9 mouse cellular contexts compared by ENCODE assay signal in the genomic region with DNA sequence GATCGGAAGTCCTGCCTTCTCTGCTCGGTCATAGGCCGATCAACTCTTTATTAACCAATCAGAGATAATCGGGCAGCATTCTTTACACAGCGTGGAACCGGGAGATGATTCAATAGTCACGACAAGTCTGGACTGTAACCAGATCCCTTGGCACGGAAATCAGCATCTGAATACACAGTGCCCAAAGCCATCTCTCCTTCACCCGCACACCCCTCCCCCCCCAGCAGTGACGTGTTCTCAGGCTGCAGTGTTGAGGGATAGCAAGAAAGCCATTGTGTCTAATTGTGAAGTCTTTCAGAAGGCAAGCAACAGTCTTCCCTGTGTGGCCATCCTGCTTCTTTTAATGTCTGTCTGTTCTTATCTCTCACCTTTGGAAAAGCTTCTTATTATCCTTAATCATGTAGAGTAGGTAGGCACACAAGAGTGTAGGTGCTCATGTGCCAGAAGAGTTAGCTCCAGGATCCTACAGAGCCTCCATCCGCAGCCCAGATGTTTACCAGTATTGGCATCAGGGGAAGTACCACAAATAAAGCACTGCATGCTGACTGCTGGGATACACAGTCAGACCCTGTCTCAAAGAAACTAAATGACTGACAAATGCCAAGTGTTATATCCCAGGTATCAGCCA. TPM values are rescaled to one million over a fixed set of nuclear protein-coding genes. Genes with fewer than 3 reads are reported as not detected.
A peak's percentile ranks its signal among the peaks of the same experiment; 100 is the strongest.
DNase-seq lines count a peak whose midpoint lies in the region; ATAC-seq and TF ChIP-seq lines count a peak whose summit lies in the region.
"Had no signal": no experiment of that assay in that cellular context is flagged by ENCODE, and none has a peak within 500 bp of the region (broad histone marks: within the 10 kb centered on the region; RNA-seq: fewer than 3 reads in every experiment).

No protein-coding gene starts in this region.

- H3K36me3 ChIP-seq in thymus, adult 2 months (ENCODE audit: control insufficient read depth, insufficient read depth, low read length): no peaks in the 10 kb centered on the region

- no peak for TF ChIP-seq CTCF in thymus, adult 2 months (IDR thresholded peaks at IDR 0.05; ENCODE audit: borderline replicate concordance, control insufficient read depth, extremely low read depth, insufficient read depth, low read length, poor library complexity)

- H3K4me3 ChIP-seq in thymus, adult 2 months (ENCODE audit: control insufficient read depth, insufficient read depth, low read length): peak overlapping the region; percentile 23

- no peak for DNase-seq in thymus, adult 2 months
- DNase-seq in thymus, postnatal 4 days: no peak
- peak; percentile 96 for DNase-seq in embryo, embryonic 10.5 days (ENCODE audit: low spot score)
- DNase-seq in gastrocnemius, postnatal 14 days: peak; percentile 71
- DNase-seq in left cerebral cortex, adult 8-10 months (ENCODE audit: low spot score in 2 of 2): peak; percentile 42 to 86
- peak; percentile 76 to 78 for DNase-seq in lung, postnatal 4 days
- DNase-seq in right cerebral cortex, adult 2 months (ENCODE audit: low spot score in 2 of 2): peak; percentile 71 to 82

- peak; percentile 64 for ATAC-seq in inflammation-experienced regulatory T-cells, adult 6 months

- intact Hi-C loops in gastrocnemius, postnatal 14 days (cut with DNase I; ENCODE audit: low total_unique reads): no loop called here

- no peak for TF ChIP-seq POLR2A in thymus, adult 2 months (IDR thresholded peaks at IDR 0.05; ENCODE audit: control insufficient read depth, extremely low read depth, insufficient read depth, low read length, poor library complexity)

- H3K27ac ChIP-seq in thymus, adult 2 months (ENCODE audit: control insufficient read depth, insufficient read depth, low read length): no peak overlapping the region

- H3K4me1 ChIP-seq in thymus, adult 2 months (replicated peaks; ENCODE audit: control insufficient read depth, insufficient read depth, low read length): peaks cover 4% of the 10 kb centered on the region

- 12% methylated on average over 11 of the region's 11 CpGs for WGBS in thymus, adult 2 months

- no peaks in the 10 kb centered on the region for H3K27me3 ChIP-seq in thymus, adult 2 months (ENCODE audit: control insufficient read depth, insufficient read depth, low read length)
- H3K27me3 ChIP-seq: CH12.LX had no signal

RNA-seq across cellular contexts. Expression of a gene that starts 13.0 kb away (rescaled TPM):
- 1,833 and 2,007 TPM in 2 replicates for polyA plus RNA-seq in thymus, adult 2 months (2012; rRNA removed)
- 100 to 1,000 TPM; 155 to 170 TPM for total RNA-seq in gastrocnemius, postnatal 14 days (2021)
- polyA plus RNA-seq in inflammation-experienced regulatory T-cells, adult 6 months (2017; shearing (Covaris generic)): 100 to 1,000 TPM; 423 to 560 (median 495) TPM
- total RNA-seq in left cerebral cortex, adult 8-10 months (2022): 100 to 1,000 TPM; 528 to 550 (median 540) TPM

RNA-seq across cellular contexts. Expression of a gene that starts 20.2 kb away (rescaled TPM):
- polyA plus RNA-seq in thymus, adult 2 months (2012; rRNA removed): 11.6 and 19.0 TPM in 2 replicates
- not detected for total RNA-seq in gastrocnemius, postnatal 14 days (2021)
- polyA plus RNA-seq in inflammation-experienced regulatory T-cells, adult 6 months (2017; shearing (Covaris generic)): 1 to 10 TPM in 1 of 3 experiments, under 1 TPM in 2; 0.39 to 3.3 (median 0.73) TPM
- total RNA-seq in left cerebral cortex, adult 8-10 months (2022): 1 to 10 TPM; 2.2 to 3.9 (median 2.6) TPM

RNA-seq across cellular contexts. Expression of a gene that starts 35.8 kb away (rescaled TPM):
- 174 and 216 TPM in 2 replicates for polyA plus RNA-seq in thymus, adult 2 months (2012; rRNA removed)
- total RNA-seq in gastrocnemius, postnatal 14 days (2021): 1 to 10 TPM; 5.6 to 6.9 TPM
- 10 to 100 TPM; 52.2 to 69.9 (median 64.5) TPM for polyA plus RNA-seq in inflammation-experienced regulatory T-cells, adult 6 months (2017; shearing (Covaris generic))
- 1 to 10 TPM; 4.2 to 6.2 (median 5.2) TPM for total RNA-seq in left cerebral cortex, adult 8-10 months (2022)

RNA-seq across cellular contexts. Expression of a gene that starts 48.4 kb away (rescaled TPM):
- polyA plus RNA-seq in thymus, adult 2 months (2012; rRNA removed): 63.0 and 75.5 TPM in 2 replicates
- total RNA-seq in gastrocnemius, postnatal 14 days (2021): 10 to 100 TPM; 17.7 to 28.0 TPM
- 100 to 1,000 TPM in 2 of 3 experiments, 10 to 100 TPM in 1; 89.2 to 126 (median 106) TPM for polyA plus RNA-seq in inflammation-experienced regulatory T-cells, adult 6 months (2017; shearing (Covaris generic))
- total RNA-seq in left cerebral cortex, adult 8-10 months (2022): 10 to 100 TPM; 85.8 to 88.5 (median 86.4) TPM

RNA-seq across cellular contexts. Expression of a gene that starts 50.7 kb away (rescaled TPM):
- 0.19 and 0.26 TPM in 2 replicates for polyA plus RNA-seq in thymus, adult 2 months (2012; rRNA removed)
- not detected for total RNA-seq in gastrocnemius, postnatal 14 days (2021)
- not detected for polyA plus RNA-seq in inflammation-experienced regulatory T-cells, adult 6 months (2017; shearing (Covaris generic))
- total RNA-seq in left cerebral cortex, adult 8-10 months (2022): not detected

Comparison
In these comparisons a context has a peak if more than half of its experiments do, and no peak if none do; other contexts are left out.
1. DNase-seq: peak in embryo, embryonic 10.5 days (single experiment), gastrocnemius, postnatal 14 days (single experiment), left cerebral cortex, adult 8-10 months (2 of 2), lung, postnatal 4 days (2 of 2) and right cerebral cortex, adult 2 months (2 of 2); none in thymus, adult 2 months (single experiment) and thymus, postnatal 4 days (single experiment).